Mouse (Mus musculus) ovary, postnatal 10 days (tissue): ENCODE results near the gene Trdmt1.
"Not testable (repeated sequence)": the region's sequence is repeated elsewhere in the genome, so short reads cannot be mapped to it uniquely, and the experiment has no call there.

ENCODE experiments used
- DNase-seq: peaks from one replicate; pipeline ENCODE4 v3.0.0; 2022; ENCODE audit warnings: low spot score

Gene Trdmt1

DNA sequence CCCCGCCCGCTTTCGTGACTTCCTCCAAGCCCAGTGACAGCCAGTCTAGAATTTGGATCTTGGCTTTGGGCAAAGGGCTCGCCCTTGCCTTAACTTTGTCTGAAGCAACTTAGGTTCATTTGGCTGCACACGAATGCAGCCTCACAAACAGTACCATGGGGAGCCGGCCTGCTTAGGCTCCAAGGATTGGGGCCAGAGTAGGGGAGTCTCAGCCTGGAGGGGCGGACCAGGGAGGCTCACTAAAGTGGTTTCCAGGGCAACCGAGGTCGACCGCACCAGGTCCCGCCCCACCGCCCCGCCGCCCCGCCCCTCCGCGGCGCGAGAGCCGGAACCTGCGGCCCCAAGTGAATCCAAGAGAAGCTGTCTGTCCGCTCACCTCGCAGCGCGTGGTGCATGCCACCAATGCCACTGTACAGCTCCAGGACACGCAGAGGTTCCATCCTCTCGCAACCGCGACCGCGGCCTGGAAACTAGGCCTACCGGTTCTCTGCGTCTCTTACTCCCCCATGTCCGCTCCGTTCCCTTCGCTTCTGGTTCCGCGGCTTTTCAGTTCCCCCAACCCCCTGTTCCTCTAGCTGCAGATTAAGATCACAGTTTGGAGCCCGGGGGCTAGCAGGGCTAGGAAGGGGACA, at the start of gene Trdmt1:
Gene Trdmt1 (minus strand): TSS at position 476 of the 632 bp plus-strand sequence.
- DNase-seq = peak; percentile 85

DNA sequence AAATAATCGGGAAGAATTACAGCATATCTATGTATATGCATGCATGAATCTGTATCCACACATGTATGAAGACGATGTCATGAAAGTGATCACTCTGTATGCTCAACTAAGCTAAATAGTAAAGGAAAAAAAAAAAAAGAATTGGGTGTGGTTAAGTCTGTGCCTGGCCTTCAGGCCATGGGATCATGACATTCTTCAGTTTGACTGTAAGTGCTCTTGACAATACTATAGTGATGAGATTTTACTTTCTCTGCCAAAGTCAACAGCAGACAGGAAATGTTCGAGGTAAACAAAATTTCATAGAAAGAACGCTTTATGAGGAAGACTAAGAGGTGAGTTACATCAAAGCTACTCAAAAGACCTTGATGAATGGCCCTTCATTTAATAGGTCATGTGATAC, 48.9 kb upstream of the Trdmt1 start:
- no peak for DNase-seq

DNA sequence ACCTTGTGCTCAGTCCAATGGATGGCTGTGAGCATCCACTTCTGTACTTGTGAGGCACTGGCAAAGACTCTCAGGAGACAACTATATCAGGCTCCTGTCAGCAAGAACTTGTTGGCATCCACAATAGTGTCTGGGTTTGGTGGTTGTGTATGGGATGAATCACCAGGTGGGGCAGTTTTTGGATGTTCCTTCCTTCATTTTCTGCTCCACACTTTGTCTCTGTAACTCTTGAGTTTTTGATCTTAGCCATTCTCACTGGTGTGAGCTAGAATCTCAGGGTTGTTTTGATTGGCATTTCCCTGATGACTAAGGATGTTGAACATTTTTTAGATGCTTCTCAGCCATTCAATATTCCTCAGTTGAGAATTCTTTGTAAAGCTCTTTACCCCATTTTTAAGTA, 39.3 kb upstream of the Trdmt1 start:
- not testable (repeated sequence) for DNase-seq

DNA sequence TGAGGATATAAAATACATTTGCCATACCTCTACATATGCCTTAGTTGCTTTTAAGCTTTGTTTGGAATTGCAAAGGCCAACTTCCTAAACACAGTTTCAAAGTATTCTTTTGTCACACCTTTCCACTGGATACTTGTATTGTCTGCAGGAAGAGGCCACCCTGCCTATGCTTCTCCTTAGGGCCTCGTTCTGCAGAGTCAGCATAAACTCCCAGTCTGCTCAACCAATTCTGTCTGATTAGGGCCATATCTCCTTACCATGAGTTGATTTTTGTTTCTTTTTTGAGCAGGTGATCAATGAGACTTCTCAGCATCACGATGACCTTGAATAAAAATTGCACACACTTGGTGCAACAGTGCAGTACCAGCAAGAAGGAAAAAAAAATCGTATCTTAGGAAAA, 37.7 kb upstream of the Trdmt1 start:
- no peak for DNase-seq

DNA sequence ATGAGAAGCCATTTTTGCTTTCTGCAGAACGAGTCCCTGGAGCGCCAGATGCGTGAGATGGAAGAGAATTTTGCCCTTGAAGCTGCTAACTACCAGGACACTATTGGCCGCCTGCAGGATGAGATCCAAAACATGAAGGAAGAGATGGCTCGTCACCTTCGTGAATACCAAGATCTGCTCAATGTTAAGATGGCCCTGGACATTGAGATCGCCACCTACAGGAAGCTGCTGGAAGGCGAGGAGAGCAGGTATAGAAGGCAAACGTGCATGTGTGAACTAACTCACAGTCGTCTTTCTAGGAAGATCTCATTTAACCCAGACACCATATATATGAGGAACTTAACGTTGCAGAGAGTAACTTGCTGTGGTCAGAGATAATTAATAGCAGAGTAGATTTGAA, 35.5 kb upstream of the Trdmt1 start:
- DNase-seq = no peak

DNA sequence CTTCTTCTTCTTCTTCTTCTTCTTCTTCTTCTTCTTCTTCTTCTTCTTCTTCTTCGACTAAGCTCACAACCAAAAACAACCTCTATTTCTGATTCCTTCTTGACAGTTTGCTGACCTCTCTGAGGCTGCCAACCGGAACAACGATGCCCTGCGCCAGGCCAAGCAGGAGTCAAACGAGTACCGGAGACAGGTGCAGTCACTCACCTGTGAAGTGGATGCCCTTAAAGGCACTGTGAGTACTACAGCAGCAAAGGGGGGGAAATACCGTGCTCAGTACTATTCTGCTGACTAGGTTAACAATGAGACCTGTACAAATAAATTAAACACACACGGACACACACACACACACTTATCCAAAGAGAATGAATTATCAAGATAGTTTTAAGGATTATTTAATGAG, 34.8 kb upstream of the Trdmt1 start:
- DNase-seq = no peak

DNA sequence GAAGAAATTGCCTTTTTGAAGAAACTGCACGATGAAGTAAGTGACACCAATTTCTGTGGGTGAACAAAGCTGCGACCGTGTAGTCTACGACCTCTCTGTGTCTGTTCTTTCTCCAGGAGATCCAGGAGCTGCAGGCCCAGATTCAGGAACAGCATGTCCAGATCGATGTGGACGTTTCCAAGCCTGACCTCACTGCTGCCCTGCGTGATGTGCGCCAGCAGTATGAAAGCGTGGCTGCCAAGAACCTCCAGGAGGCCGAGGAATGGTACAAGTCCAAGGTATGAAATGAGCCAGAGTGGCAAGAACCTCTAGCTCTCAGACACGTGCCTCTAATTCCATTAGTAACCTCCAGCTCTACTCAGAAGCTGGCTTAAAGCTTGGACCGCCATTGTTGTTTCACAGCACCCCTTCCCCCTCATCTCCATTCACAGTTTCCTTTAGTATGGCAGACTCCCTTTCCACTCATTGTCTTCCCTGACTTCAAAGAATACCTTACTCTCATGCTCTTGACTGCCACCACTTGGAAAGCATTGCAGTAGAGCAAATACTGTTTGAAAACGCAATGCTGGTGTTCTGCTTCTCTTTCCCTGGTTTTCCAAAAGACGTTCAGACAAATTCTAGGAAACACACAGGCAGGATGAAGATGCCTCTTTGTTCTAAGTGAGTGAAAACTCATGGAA, 34.1 kb upstream of the Trdmt1 start:
- DNase-seq = no peak

DNA sequence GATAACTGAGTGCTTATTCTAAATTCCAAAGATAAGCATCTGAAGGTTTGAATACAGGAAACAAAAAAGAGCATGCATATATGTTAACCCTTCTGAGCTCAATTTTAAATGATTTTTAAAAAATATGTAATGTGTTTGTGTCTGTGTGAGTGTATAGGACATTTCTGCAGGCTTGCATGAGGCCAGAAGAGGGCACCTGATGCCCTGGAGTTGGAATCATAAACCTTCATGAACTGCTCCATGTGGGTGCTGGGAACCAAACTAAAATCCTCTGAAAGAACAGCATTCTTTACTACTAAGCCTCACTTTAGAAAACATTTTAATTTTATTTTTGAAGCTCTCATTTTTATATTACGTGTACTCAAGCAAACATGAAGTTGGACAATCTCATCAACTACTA, 32.9 kb upstream of the Trdmt1 start:
- no peak for DNase-seq

DNA sequence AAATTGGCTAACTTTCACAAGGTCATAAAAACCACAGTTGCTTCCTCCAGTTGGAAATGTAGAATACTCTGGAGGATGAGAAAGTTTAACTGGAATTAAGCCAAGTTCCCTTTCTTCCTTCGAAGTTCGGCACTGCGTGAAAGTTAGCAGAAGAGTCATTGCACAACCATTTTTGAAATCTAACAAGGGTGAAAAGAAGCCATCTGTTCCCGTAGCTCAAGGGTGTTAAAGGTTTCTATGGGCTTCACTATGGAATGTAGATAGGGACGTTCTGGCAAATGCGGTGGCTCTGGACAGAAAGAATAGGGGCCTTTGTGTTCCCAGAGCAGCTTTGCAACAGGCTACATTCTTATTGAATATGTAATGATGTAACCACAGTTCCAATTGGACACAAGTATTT, 31.5 kb upstream of the Trdmt1 start:
- no peak for DNase-seq

DNA sequence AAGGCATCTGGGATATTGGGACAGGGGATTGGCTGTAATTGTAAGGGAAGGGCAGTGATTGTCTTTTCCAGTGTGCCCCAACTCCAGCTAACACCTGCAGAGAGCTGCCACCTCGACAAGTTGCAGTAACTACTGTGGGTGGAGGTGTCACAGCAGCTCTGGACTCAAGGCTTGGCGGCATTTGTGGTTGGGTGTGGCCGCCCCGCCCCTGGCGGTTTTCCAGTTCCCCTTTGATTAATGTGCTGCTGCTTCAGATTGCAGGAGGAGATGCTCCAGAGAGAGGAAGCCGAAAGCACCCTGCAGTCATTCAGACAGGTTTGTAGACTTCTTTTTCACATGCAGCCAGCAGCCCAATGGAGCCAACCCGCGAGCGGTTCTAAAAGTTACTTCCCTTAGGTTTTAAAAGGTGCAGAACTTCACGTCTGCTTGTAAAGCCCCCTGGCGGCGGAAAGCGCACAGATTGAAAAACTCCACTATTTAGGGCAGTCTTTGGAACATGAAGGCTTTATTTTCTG, 30.9 kb upstream of the Trdmt1 start:
- DNase-seq = peak; percentile 58

DNA sequence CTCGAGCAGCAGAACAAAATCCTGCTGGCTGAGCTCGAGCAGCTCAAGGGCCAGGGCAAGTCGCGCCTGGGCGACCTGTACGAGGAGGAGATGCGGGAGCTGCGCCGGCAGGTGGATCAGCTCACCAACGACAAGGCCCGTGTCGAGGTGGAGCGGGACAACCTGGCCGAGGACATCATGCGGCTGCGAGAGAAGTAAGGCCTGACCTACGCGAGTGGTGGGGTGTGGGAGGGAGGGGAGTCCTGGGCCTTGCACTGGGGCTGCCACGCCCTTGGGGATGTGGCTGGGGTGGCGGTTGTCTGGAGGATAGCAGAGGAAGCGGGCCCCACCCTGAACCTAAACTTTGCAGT, 30.3 kb upstream of the Trdmt1 start:
- DNase-seq = no peak

DNA sequence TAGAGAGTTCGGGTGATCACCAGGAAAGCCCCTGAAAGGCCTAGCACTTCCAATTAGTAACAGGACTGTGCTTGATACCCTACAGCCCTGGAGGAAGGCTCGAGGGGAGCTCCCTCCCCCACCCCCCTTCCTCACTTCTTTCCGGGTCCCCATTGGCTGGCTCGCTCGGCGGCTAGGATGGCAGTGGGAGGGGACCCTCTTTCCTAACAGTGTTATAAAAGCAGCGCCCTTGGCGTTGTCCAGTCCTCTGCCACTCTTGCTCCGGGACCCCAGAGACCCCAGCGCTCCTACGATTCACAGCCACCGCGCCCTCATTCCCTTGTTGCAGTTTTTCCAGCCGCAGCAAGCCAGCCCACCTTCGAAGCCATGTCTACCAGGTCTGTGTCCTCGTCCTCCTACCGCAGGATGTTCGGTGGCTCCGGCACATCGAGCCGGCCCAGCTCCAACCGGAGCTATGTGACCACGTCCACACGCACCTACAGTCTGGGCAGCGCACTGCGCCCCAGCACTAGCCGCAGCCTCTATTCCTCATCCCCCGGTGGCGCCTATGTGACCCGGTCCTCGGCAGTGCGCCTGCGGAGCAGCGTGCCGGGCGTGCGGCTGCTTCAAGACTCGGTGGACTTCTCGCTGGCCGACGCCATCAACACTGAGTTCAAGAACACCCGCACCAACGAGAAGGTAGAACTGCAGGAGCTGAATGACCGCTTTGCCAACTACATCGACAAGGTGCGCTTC, 29.8 kb upstream of the Trdmt1 start:
- DNase-seq = peak; percentile 72

DNA sequence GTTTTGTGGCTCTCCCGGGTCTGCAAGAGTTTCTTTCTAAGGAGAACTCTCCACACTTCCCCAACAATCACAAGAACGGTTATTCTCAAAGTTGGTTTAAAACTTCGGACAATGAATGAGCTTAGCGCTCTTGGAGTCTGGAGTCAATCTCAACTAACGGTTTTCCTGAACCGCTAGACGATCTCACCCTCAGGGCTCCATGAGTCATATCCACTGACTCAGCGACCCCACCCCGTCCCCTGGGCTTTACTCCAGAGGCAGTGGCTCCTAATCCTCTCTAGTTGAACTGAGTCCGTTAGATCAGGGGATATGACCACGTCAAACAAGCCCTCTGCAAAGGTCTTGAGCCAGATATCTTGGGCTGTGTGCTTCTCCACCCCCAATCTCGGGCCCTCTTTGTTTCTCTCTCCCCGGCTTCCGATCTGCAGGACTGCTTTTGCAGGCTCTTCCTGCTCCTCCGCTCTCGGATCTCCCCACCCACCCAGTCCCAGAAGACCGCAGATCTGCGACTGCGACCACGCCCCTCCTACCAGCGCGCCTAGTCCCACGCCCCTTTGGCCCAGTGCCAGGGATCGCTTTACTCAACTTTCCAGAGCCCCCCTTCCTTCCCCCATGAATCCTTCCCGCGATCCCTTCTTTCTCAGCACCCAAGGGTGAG, 29.1 kb upstream of the Trdmt1 start, which contains the start of gene Vim:
Gene Vim (plus strand): TSS at position 520 of the 658 bp plus-strand sequence.
- DNase-seq = peak; percentile 83

DNA sequence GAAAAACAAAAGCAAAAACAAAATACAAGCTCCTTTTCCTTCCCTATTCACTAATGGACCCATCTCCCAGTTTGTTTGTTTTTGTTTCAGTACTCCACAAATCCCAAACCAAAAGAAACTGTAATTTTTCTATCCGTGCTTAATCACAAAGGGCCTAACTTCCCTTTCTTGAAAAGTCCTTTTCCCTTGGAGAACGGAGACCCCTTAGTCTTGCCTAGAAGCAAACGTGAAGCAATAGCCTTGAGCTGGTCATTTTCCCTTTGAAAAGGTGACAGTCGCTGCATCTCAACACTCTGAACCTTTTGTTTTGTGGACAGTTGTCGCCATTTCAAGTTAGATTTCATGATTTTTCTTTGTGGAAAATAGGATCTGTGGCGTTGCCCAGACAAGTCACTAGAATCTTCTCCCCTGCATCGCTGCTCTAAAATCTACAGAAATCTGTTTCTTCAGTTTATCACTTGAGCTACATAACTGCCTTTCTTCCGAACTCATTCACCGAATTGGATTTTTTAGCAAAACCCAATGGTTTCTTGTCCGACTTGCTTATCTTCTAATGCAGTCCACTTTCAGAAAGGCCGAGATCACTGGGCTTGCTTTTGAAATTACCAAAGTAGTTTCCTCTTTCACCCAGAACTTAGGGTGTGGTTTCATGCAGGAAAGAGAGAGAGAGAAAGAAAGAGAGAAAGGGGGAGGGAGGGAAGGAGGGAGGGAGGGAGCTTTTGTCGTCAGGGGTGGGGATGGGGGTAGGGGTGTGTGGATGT, 28.4 kb upstream of the Trdmt1 start:
- DNase-seq = no peak

DNA sequence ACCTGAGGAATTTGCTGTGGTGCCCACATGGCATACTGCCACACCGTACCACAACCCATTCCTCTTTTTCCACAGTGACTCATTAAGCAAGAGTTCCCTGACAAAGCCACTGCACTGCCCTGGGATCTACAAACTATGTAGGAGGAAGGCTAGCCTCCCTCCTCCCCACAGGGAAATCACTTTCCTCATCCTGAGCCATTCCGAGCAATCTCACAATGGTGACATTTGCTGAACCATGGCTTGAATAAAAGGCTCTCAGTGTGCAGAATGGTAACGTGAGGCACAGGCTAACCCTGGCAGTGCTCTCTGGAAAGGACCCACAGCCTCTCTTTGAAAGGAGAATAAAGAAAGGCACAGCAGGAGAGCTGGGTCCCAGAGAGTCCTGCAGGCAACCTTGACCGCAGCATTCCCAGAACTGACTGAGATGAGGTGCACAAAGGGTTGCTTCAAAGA, 27.7 kb upstream of the Trdmt1 start:
- no peak for DNase-seq

DNA sequence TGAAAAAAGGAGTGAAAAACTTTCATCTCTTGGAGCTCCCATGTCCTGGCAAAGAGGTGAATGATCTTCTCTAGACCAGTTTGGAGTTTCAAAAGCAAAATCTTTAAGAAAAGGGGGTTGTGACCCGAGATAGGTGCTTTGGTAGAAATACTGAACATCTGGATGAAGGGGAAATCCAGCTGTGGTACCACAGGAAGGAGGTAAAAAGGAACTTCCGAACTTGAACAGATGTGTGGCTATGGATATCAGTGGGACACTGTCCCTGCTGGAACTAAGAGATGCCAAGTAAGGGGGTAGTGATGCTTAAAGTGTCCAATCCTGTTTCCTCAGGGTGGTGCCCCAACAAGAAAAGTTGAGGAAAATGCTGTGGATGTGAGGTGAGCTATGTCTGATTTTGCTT, 25.7 kb upstream of the Trdmt1 start:
- DNase-seq = no peak

DNA sequence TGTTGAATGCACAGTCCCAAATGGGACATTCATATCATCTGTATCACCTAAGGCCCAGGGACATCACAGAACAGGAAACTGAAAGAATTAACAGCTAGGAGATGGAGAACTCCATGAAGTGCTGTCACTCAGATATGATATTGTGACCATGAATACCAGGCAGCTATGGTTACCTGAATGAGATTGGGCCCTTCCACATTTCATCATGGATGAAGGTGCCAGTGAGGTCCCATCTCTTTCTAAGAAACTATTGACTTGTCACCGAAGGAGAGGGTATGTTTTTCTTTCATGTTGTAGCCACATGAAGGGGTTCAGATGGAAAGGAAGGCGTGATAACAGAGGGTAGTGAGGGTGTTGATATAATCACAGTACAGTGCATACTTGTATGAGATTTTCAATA, 15.9 kb upstream of the Trdmt1 start:
- DNase-seq = no peak

DNA sequence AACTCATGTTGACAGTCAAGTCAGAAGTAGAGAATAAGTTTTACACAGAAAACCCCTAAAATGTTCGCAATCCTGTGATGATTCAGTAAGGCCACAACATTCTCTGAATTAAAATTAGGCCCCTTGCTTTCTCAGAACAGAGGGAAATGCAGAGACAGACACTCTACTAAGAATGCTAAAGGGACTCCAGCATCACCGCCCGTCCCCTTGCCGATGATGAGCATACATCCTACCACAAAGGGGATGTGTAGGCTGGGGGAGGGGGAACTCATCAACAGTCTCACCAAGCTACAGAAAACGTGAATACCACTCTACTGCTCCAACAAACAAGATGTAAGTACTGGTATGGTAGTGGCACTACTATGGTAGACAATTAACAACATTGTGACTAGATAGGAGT, 15.3 kb upstream of the Trdmt1 start:
- no peak for DNase-seq

DNA sequence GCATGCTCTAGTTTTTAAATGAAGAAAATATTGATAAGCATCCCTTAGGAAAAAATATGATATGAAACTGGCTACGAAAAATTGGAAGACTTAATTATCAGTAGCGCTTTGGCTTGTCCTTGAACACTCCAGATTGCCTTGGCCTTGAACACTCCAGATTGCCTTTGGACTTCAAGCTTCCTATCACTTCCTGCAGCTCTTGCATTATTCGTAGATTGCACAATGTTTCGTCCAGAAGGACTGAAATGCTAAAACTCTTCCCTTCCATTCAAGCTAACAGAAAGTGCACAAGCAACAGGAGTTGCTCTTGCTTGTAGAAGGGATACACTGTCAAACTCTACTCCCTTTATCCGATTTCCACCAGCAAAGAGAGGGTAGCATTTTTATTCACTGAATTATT, 14.8 kb upstream of the Trdmt1 start:
- DNase-seq = no peak

DNA sequence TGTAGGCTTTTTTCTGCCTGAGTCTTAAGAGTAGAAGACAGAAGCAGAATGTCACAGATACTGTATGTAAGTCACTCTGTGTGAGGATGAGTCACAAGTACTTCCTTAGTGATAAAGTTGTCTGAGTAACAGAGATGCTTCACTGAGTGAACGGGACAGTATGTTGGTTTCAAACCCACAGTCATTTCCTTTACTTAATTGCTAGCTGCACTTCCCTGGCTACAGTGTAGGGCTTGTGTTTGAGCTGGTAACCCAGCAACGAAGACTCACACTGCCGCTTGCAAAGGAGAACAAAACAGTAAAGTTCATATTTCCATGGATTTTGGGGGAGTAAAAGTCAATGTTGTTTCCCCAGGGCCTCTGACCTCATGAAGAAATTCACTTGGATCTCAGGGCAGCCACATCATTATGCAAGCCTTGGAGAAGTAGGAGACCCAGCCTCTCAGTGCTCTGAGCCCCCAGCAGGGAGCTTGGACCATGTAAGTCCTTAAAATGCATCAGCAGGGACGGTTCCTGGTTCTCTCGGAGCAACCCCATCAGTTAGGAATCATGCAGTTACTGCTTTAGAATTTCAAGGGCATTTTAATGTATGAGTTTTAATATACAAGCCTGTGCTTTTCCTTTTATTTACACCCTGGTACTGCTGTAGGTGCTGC, 14.3 kb upstream of the Trdmt1 start:
- no peak for DNase-seq
